Mouse (Mus musculus) adrenal gland, adult 8-10 months (tissue): ENCODE measurements around the gene Fam217a. TPM values are rescaled to one million over a fixed set of nuclear protein-coding genes. Genes with fewer than 3 reads are reported as not detected.
A peak's percentile ranks its signal among the peaks of the same experiment; 100 is the strongest.
"Not testable (repeated sequence)": the region's sequence is repeated elsewhere in the genome, so short reads cannot be mapped to it uniquely, and the experiment has no call there.

Experiments
- DNase-seq: peaks from one replicate; pipeline ENCODE4 v3.0.0; 2022
- total RNA-seq, 4 experiments: library from RNA; stranded (reverse); gene quantifications; 2 replicates each; pipeline ENCODE4 v1.2.4; 2022

The Fam217a gene
- 1 to 10 TPM; 1.3 to 2.6 (median 1.7) TPM for total RNA-seq

- no peak for DNase-seq
These were observed at the start of gene Fam217a, which contains the start of gene 4933417A18Rik for GRCm38 (mm10) chr13:34924210-34924609. Gene Fam217a (minus strand): TSS chr13:34924310. Gene 4933417A18Rik (plus strand): TSS chr13:34924409.

GRCm38 (mm10) chr13:34973770-34974169, 49.7 kb upstream of the Fam217a start:
- DNase-seq, result no peak

GRCm38 (mm10) chr13:34973149-34973548, 49.0 kb upstream of the Fam217a start:
- DNase-seq, result no peak

GRCm38 (mm10) chr13:34972456-34972855, 48.3 kb upstream of the Fam217a start:
- DNase-seq, result not testable (repeated sequence)

GRCm38 (mm10) chr13:34965647-34966046, 41.5 kb upstream of the Fam217a start:
- DNase-seq, result not testable (repeated sequence)

- DNase-seq, result no peak
These were observed 40.8 kb upstream of the Fam217a start for GRCm38 (mm10) chr13:34964866-34965265.

GRCm38 (mm10) chr13:34964419-34964818, 40.3 kb upstream of the Fam217a start:
- DNase-seq, result no peak

- peak; percentile 19 for DNase-seq
These were observed 39.6 kb upstream of the Fam217a start, which contains the start of gene Eci3 for GRCm38 (mm10) chr13:34963511-34964397. Gene Eci3 (minus strand): TSS chr13:34963810.

GRCm38 (mm10) chr13:34960996-34961770, 37.1 kb upstream of the Fam217a start:
- DNase-seq, result no peak

GRCm38 (mm10) chr13:34958158-34958557, 34.0 kb upstream of the Fam217a start:
- not testable (repeated sequence) for DNase-seq

GRCm38 (mm10) chr13:34956901-34957300, 32.8 kb upstream of the Fam217a start:
- DNase-seq, result no peak

GRCm38 (mm10) chr13:34951437-34951836, 27.3 kb upstream of the Fam217a start:
- DNase-seq, result not testable (repeated sequence)

GRCm38 (mm10) chr13:34942370-34942769, 18.3 kb upstream of the Fam217a start:
- no peak for DNase-seq

- DNase-seq, result no peak
These were observed 11.0 kb upstream of the Fam217a start for GRCm38 (mm10) chr13:34934931-34935644.

- DNase-seq, result no peak
These were observed 7.5 kb downstream of the Fam217a start for GRCm38 (mm10) chr13:34916520-34917167.

GRCm38 (mm10) chr13:34914614-34915013, 9.5 kb downstream of the Fam217a start:
- DNase-seq, result no peak

- DNase-seq, result no peak
These were observed 31.2 kb downstream of the Fam217a start for GRCm38 (mm10) chr13:34892871-34893270.

- no peak for DNase-seq
These were observed 47.6 kb downstream of the Fam217a start for GRCm38 (mm10) chr13:34876481-34876880.

- DNase-seq, result peak; percentile 53
These were observed 48.2 kb downstream of the Fam217a start for GRCm38 (mm10) chr13:34875741-34876445.

- peak; percentile 89 for DNase-seq
These were observed 48.9 kb downstream of the Fam217a start, which contains the start of gene Prpf4b for GRCm38 (mm10) chr13:34875166-34875710. Gene Prpf4b (plus strand): TSS chr13:34875302.

- DNase-seq, result not testable (repeated sequence)
These were observed 49.4 kb downstream of the Fam217a start for GRCm38 (mm10) chr13:34874736-34875135.
